ENCODE assay signal across 8 mouse cellular contexts in genomic region chr7:130645332-130645993, GRCm38 (mm10).
A peak's percentile ranks its signal among the peaks of the same experiment; 100 is the strongest.
DNase-seq lines count a peak whose midpoint lies in the region; ATAC-seq and TF ChIP-seq lines count a peak whose summit lies in the region.

No protein-coding gene starts in this region.

- peak overlapping the region; percentile 99 for H3K27ac ChIP-seq in heart, embryonic 15.5 days
- peak overlapping the region; percentile 51 for H3K27ac ChIP-seq in MEL (ENCODE audit: control insufficient read depth, low read depth, low read length)
- H3K27ac ChIP-seq in forebrain, embryonic 14.5 days (ENCODE audit: low read depth, low read length), result no peak overlapping the region
- H3K27ac ChIP-seq in limb, embryonic 11.5 days (replicated peaks; ENCODE audit: low read depth, low read length), result peak overlapping the region; percentile 87

- no peak for TF ChIP-seq POLR2A in MEL (IDR thresholded peaks at IDR 0.05; ENCODE audit: control insufficient read depth in 1 of 2, insufficient read depth in 1 of 2, low read depth in 1 of 2, low read length in 2 of 2, poor library complexity in 1 of 2)
- no peak for TF ChIP-seq POLR2A in myocyte (IDR thresholded peaks at IDR 0.05; ENCODE audit: insufficient read length, low read depth)

- no peak for TF ChIP-seq RAD21 in MEL (IDR thresholded peaks at IDR 0.05; ENCODE audit: low read depth, low read length)

- peak overlapping the region; percentile 87 for H3K4me2 ChIP-seq in heart, embryonic 15.5 days
- peak overlapping the region; percentile 99 for H3K4me2 ChIP-seq in forebrain, embryonic 14.5 days (ENCODE audit: low read length)
- peak overlapping the region; percentile 86 for H3K4me2 ChIP-seq in limb, embryonic 11.5 days (ENCODE audit: low read depth, severe bottlenecking)
- H3K4me2 ChIP-seq in myocyte (ENCODE audit: low read depth), result peak overlapping the region; percentile 86

- H3K4me1 ChIP-seq in heart, embryonic 15.5 days (replicated peaks), result peaks cover 63% of the 10 kb centered on the region
- H3K4me1 ChIP-seq in MEL (ENCODE audit: control insufficient read depth in 1 of 2, insufficient read depth in 2 of 2, low read length in 2 of 2), result peaks cover 5 to 13% of the 10 kb centered on the region in 2 experiments; a peak in 3 of 4 replicates
- H3K4me1 ChIP-seq in forebrain, embryonic 14.5 days (ENCODE audit: control insufficient read depth, insufficient read depth, low read length), result 0 out of 2 replicates have a peak, but pooled peaks cover 3% of the 10 kb centered on the region
- H3K4me1 ChIP-seq in limb, embryonic 11.5 days (ENCODE audit: control insufficient read depth, insufficient read depth, low read length), result peaks cover 12% of the 10 kb centered on the region

- intact Hi-C loops in left cerebral cortex, postnatal 36 days (cut with DNase I), result no loop called here

- TF ChIP-seq EP300 in MEL (IDR thresholded peaks at IDR 0.05; ENCODE audit: low read depth in 1 of 2, low read length in 2 of 2), result 0 out of 4 replicates have a peak, but pooled peaks of 1 of the 2 experiments have one; percentile 26

- H3ac ChIP-seq in myocyte (ENCODE audit: control insufficient read depth, insufficient read length), result peak overlapping the region; percentile 56

- no peak for DNase-seq in heart, adult 18-20 months
- peak; percentile 81 for DNase-seq in MEL (ENCODE audit: low read depth, low spot score)
- no peak for DNase-seq in forebrain, embryonic 14.5 days (ENCODE audit: low spot score)
- peak; percentile 81 for DNase-seq in limb, embryonic 11.5 days (ENCODE audit: low spot score)
- DNase-seq in left cerebral cortex, postnatal 36 days (ENCODE audit: low spot score in 2 of 2), result no peak
- DNase-seq in c-Kit-positive CD71-positive TER-119-positive erythroid progenitor cells, embryonic 14.5 days (ENCODE audit: low spot score), result no peak

- WGBS in heart, embryonic 15.5 days, result 9% methylated on average over 15 of the region's 15 CpGs
- WGBS in forebrain, embryonic 14.5 days, result 19% methylated on average over 15 of the region's 15 CpGs
- 12% methylated on average over 15 of the region's 15 CpGs for WGBS in limb, embryonic 11.5 days

- H3K4me3 ChIP-seq in heart, embryonic 15.5 days, result peak overlapping the region; percentile 69
- H3K4me3 ChIP-seq in MEL (ENCODE audit: control insufficient read depth in 1 of 2, insufficient read depth in 1 of 2, low read depth in 2 of 2, low read length in 2 of 2), result peak overlapping the region; percentile 62 to 87
- peak overlapping the region; percentile 47 for H3K4me3 ChIP-seq in forebrain, embryonic 14.5 days (ENCODE audit: low read depth, low read length)
- peak overlapping the region; percentile 67 for H3K4me3 ChIP-seq in limb, embryonic 11.5 days (ENCODE audit: low read depth, low read length)
- peak overlapping the region; percentile 88 for H3K4me3 ChIP-seq in myocyte

- no peaks in the 10 kb centered on the region for H3K9me3 ChIP-seq in heart, embryonic 15.5 days (replicated peaks)
- no peaks in the 10 kb centered on the region for H3K9me3 ChIP-seq in MEL (replicated peaks; ENCODE audit: insufficient read depth, low read length)
- no peaks in the 10 kb centered on the region for H3K9me3 ChIP-seq in forebrain, embryonic 14.5 days (replicated peaks; ENCODE audit: control insufficient read depth, low read length)
- H3K9me3 ChIP-seq in limb, embryonic 11.5 days (ENCODE audit: control insufficient read depth, low read length), result no peaks in the 10 kb centered on the region

- H3K36me3 ChIP-seq in heart, embryonic 15.5 days, result no peaks in the 10 kb centered on the region
- H3K36me3 ChIP-seq in MEL (ENCODE audit: control insufficient read depth in 1 of 2, insufficient read depth in 2 of 2, low read length in 2 of 2), result peaks cover 0 to 12% of the 10 kb centered on the region in 2 experiments; a peak in 2 of 4 replicates
- no peaks in the 10 kb centered on the region for H3K36me3 ChIP-seq in forebrain, embryonic 14.5 days (ENCODE audit: control insufficient read depth, insufficient read depth, low read length)
- H3K36me3 ChIP-seq in limb, embryonic 11.5 days (ENCODE audit: control insufficient read depth, insufficient read depth, low read length), result no peaks in the 10 kb centered on the region
- no peaks in the 10 kb centered on the region for H3K36me3 ChIP-seq in myocyte (ENCODE audit: control insufficient read depth, insufficient read depth)

- peak overlapping the region; percentile 96 for H3K9ac ChIP-seq in heart, embryonic 15.5 days
- H3K9ac ChIP-seq in MEL (ENCODE audit: control insufficient read depth, low read depth, low read length, poor library complexity, severe bottlenecking), result peak overlapping the region; percentile 73
- peak overlapping the region; percentile 62 for H3K9ac ChIP-seq in forebrain, embryonic 14.5 days (ENCODE audit: low read length)
- peak overlapping the region; percentile 93 for H3K9ac ChIP-seq in limb, embryonic 11.5 days (ENCODE audit: low read length)

- no peak for TF ChIP-seq CTCF in MEL (IDR thresholded peaks at IDR 0.05 in 2 of 3, conservative IDR thresholded peaks at IDR 0.05 in 1 of 3; ENCODE audit: control insufficient read depth in 1 of 3, insufficient read depth in 1 of 3, low read depth in 2 of 3, low read length in 3 of 3, poor library complexity in 1 of 3, severe bottlenecking in 1 of 3)

- H3K27me3 ChIP-seq in heart, embryonic 15.5 days, result no peaks in the 10 kb centered on the region
- H3K27me3 ChIP-seq in MEL (ENCODE audit: control insufficient read depth in 1 of 2, insufficient read depth in 2 of 2, low read length in 2 of 2) (no peaks in the 10 kb centered on the region), myocyte (ENCODE audit: control insufficient read depth, insufficient read depth, insufficient read length) (no peaks in the 10 kb centered on the region)
- H3K27me3 ChIP-seq in forebrain, embryonic 14.5 days (replicated peaks; ENCODE audit: control insufficient read depth, insufficient read depth, low read length), result no peaks in the 10 kb centered on the region
- no peaks in the 10 kb centered on the region for H3K27me3 ChIP-seq in limb, embryonic 11.5 days (ENCODE audit: control insufficient read depth, insufficient read depth, low read length)

- H3K79me2 ChIP-seq in MEL (ENCODE audit: control insufficient read depth, insufficient read depth, low read length, poor library complexity) (peaks cover 5% of the 10 kb centered on the region), myocyte (ENCODE audit: control insufficient read depth, insufficient read depth) (peaks cover 37% of the 10 kb centered on the region)

- ATAC-seq in heart, embryonic 15.5 days (replicated peaks; ENCODE audit: insufficient number of reproducible peaks, insufficient read depth, low FRiP score, low read depth), result peak; percentile 16; the same call in 1 of the 2 replicates
- peak; percentile 28 for ATAC-seq in forebrain, embryonic 14.5 days
- ATAC-seq in limb, embryonic 11.5 days (ENCODE audit: insufficient number of reproducible peaks, low FRiP score, low TSS enrichment, low read depth), result peak; percentile 29

TF ChIP-seq in MEL, 35 proteins besides CTCF, POLR2A, EP300 and RAD21:
- TF ChIP-seq TAL1 (IDR thresholded peaks at IDR 0.05; ENCODE audit: low read length) (no peak), HCFC1 (IDR thresholded peaks at IDR 0.05; ENCODE audit: low read depth, low read length) (no peak), MYB (IDR thresholded peaks at IDR 0.05; ENCODE audit: low read depth, low read length) (no peak), ZNF384 (IDR thresholded peaks at IDR 0.05; ENCODE audit: low read depth, low read length) (peak; percentile 37), SIN3A (IDR thresholded peaks at IDR 0.05; ENCODE audit: low read length) (peak; percentile 54; the same call in 1 of the 2 replicates), CHD1 (IDR thresholded peaks at IDR 0.05; ENCODE audit: low read depth, low read length) (no peak), CHD2 (IDR thresholded peaks at IDR 0.05; ENCODE audit: low read length) (no peak), USF1 (IDR thresholded peaks at IDR 0.05; ENCODE audit: low read depth, low read length) (peak; percentile 78), JUND (IDR thresholded peaks at IDR 0.05; ENCODE audit: low read depth, low read length) (no peak), TBP (IDR thresholded peaks at IDR 0.05; ENCODE audit: low read depth, low read length) (no peak)

TF ChIP-seq in myocyte, 11 proteins besides CTCF, POLR2A, EP300 and RAD21:
- TF ChIP-seq USF1 (IDR thresholded peaks at IDR 0.05; ENCODE audit: low read depth) (peak; percentile 60), MYOD1 (IDR thresholded peaks at IDR 0.05; ENCODE audit: control insufficient read depth in 1 of 3, insufficient read length in 2 of 3, low read depth in 2 of 3) (peak in 2 of 3 experiments; percentile 44 to 63), REST (IDR thresholded peaks at IDR 0.05; ENCODE audit: insufficient read depth, insufficient read length) (no peak), MYOG (IDR thresholded peaks at IDR 0.05; ENCODE audit: control insufficient read depth in 1 of 3, insufficient read depth in 1 of 3, insufficient read length in 2 of 3, low read depth in 2 of 3) (peak in 2 of 3 experiments; percentile 10 to 70)

Comparison
In these comparisons a context has a peak if more than half of its experiments do, and no peak if none do; other contexts are left out.
1. DNase-seq: peak in MEL (single experiment) and limb, embryonic 11.5 days (single experiment); none in heart, adult 18-20 months (0 of 2), forebrain, embryonic 14.5 days (single experiment), left cerebral cortex, postnatal 36 days (0 of 2) and c-Kit-positive CD71-positive TER-119-positive erythroid progenitor cells, embryonic 14.5 days (single experiment).
2. Peak in every context shown above with its lines, with median percentiles within 50 percentile points of each other: ATAC-seq, H3K4me2 ChIP-seq, H3K4me3 ChIP-seq and H3K9ac ChIP-seq.